Mouse (Mus musculus): ENCODE data around the gene C2cd3. TPM values are rescaled to one million over a fixed set of nuclear protein-coding genes. Genes with fewer than 3 reads are reported as not detected.

Gene C2cd3
- polyA plus RNA-seq, 1 experiment from 2014 or later: 7.5 TPM

DNA sequence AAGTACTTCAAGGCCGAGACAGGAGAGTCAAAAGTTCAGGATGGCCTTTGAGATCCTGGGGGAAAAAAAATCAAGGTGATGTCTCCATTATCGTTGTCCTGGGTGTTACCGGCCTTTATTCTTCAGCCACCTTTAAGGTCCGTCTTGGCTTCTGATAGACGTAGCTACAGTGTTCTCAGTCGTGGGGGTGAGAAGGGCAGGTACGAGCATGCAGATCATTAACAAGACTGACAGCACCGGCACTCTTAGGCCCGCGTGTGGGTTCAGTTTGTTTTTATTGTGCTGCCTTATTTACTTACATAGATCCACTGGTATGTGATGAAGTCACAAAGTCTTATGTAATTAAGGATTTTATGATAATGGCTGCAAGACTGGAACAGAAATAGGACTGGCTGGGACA is 91.7 kb downstream of the C2cd3 start:
- Histone ChIP-seq H3K36me3 (ENCODE audit: insufficient read depth, low read length) (no peaks in the 10 kb centered on the region), H3K27me3 (replicated peaks; ENCODE audit: insufficient read depth, low read length) (no peaks in the 10 kb centered on the region), H3K9ac (replicated peaks; ENCODE audit: low read depth) (no peak overlapping the region; the same call in 1 of the 2 replicates), H3K9me3 (ENCODE audit: low read length) (no peaks in the 10 kb centered on the region), H3K4me1 (ENCODE audit: insufficient read depth, low read depth, low read length) (peaks cover 18% of the 10 kb centered on the region), H3K4me3 (ENCODE audit: low read depth, low read length) (no peak overlapping the region), H3K27ac (ENCODE audit: low read length) (no peak overlapping the region), H3K4me2 (replicated peaks; ENCODE audit: low read depth, low read length) (no peak overlapping the region)
- ATAC-seq: no peak
- DNase-seq (ENCODE audit: low spot score): no peak
- no peak for TF ChIP-seq CTCF (IDR thresholded peaks at IDR 0.05)
- no peak for TF ChIP-seq EP300 (IDR thresholded peaks at IDR 0.05)
- WGBS: 62% methylated on average over 10 of the region's 10 CpGs

- no peak for ATAC-seq
- WGBS: 83% methylated on average over 7 of the region's 7 CpGs
- H3K9ac ChIP-seq (replicated peaks; ENCODE audit: low read depth): no peak overlapping the region
- H3K36me3 ChIP-seq (ENCODE audit: insufficient read depth, low read length): peaks cover under 1% of the 10 kb centered on the region; the same call in 1 of the 2 replicates
- H3K27me3 ChIP-seq (replicated peaks; ENCODE audit: insufficient read depth, low read length): no peaks in the 10 kb centered on the region
- TF ChIP-seq CTCF (IDR thresholded peaks at IDR 0.05): no peak
- no peak for TF ChIP-seq EP300 (IDR thresholded peaks at IDR 0.05)
- no peak overlapping the region for H3K4me2 ChIP-seq (replicated peaks; ENCODE audit: low read depth, low read length)
- H3K4me1 ChIP-seq (ENCODE audit: insufficient read depth, low read depth, low read length): peaks cover 18% of the 10 kb centered on the region
- no peak overlapping the region for H3K4me3 ChIP-seq (ENCODE audit: low read depth, low read length)
- no peak for DNase-seq (ENCODE audit: low spot score)
- H3K9me3 ChIP-seq (ENCODE audit: low read length): no peaks in the 10 kb centered on the region
- no peak overlapping the region for H3K27ac ChIP-seq (ENCODE audit: low read length)
These were observed 92.2 kb downstream of the C2cd3 start for GRCm38 (mm10) chr7:100464248-100464647.

DNA sequence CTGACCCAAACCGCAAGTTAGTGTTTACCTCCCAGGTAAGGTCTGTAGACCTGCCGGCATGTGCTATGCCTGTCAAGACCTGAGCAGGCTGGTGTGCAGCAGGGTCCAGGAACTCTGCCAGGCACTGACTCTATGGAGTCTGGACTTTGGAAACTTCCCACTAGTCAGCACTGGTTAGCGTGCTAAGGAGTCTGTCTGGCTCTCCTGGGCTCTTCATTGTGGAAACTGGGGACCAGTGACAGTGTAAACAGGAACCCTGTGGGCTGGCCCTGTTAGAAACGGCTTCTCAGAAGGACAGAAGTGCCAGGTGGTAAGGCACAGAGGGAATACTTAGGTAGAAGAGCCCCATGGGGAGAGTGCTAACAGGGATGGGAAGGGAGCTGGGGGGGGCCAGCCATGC is 93.2 kb downstream of the C2cd3 start:
- no peak overlapping the region for H3K4me3 ChIP-seq (ENCODE audit: low read depth, low read length)

GRCm38 (mm10) chr7:100465656-100466309 is 93.8 kb downstream of the C2cd3 start:
- H3K27ac ChIP-seq (ENCODE audit: low read length): peak overlapping the region; percentile 89
- H3K4me2 ChIP-seq (replicated peaks; ENCODE audit: low read depth, low read length): peak overlapping the region; percentile 37
- no peak overlapping the region for H3K9ac ChIP-seq (replicated peaks; ENCODE audit: low read depth)
- no peaks in the 10 kb centered on the region for H3K9me3 ChIP-seq (ENCODE audit: low read length)
- H3K4me1 ChIP-seq (ENCODE audit: insufficient read depth, low read depth, low read length): peaks cover 18% of the 10 kb centered on the region
- H3K36me3 ChIP-seq (ENCODE audit: insufficient read depth, low read length): peaks cover 4% of the 10 kb centered on the region; the same call in 1 of the 2 replicates
- WGBS: 13% methylated on average over 5 of the region's 5 CpGs
- no peak for TF ChIP-seq CTCF (IDR thresholded peaks at IDR 0.05)
- peak; percentile 24; the same call in 1 of the 2 replicates for TF ChIP-seq EP300 (IDR thresholded peaks at IDR 0.05)
- DNase-seq (ENCODE audit: low spot score): peak; percentile 88
- H3K27me3 ChIP-seq (replicated peaks; ENCODE audit: insufficient read depth, low read length): no peaks in the 10 kb centered on the region
- no peak overlapping the region for H3K4me3 ChIP-seq (ENCODE audit: low read depth, low read length)
- peak; percentile 92 for ATAC-seq

More for the DNA sequence above, 93.2 kb downstream of the C2cd3 start:
- Histone ChIP-seq H3K36me3 (ENCODE audit: insufficient read depth, low read length) (peaks cover 4% of the 10 kb centered on the region; the same call in 1 of the 2 replicates), H3K27me3 (replicated peaks; ENCODE audit: insufficient read depth, low read length) (no peaks in the 10 kb centered on the region), H3K27ac (ENCODE audit: low read length) (peak overlapping the region; percentile 89), H3K4me2 (replicated peaks; ENCODE audit: low read depth, low read length) (peak overlapping the region; percentile 37), H3K9ac (replicated peaks; ENCODE audit: low read depth) (no peak overlapping the region), H3K4me1 (ENCODE audit: insufficient read depth, low read depth, low read length) (peaks cover 18% of the 10 kb centered on the region), H3K9me3 (ENCODE audit: low read length) (no peaks in the 10 kb centered on the region)
- TF ChIP-seq CTCF (IDR thresholded peaks at IDR 0.05) (no peak), EP300 (IDR thresholded peaks at IDR 0.05) (no peak)
- ATAC-seq: peak; percentile 52
- peak; percentile 69 for DNase-seq (ENCODE audit: low spot score)
- 43% methylated on average over 4 of the region's 4 CpGs for WGBS

GRCm38 (mm10) chr7:100466781-100467510 is 94.9 kb downstream of the C2cd3 start:
- H3K9ac ChIP-seq (replicated peaks; ENCODE audit: low read depth): no peak overlapping the region
- ATAC-seq (peak; percentile 58), DNase-seq (ENCODE audit: low spot score) (peak; percentile 48)
- H3K9me3 ChIP-seq (ENCODE audit: low read length): no peaks in the 10 kb centered on the region
- H3K27me3 ChIP-seq (replicated peaks; ENCODE audit: insufficient read depth, low read length): no peaks in the 10 kb centered on the region
- peaks cover 18% of the 10 kb centered on the region for H3K4me1 ChIP-seq (ENCODE audit: insufficient read depth, low read depth, low read length)
- no peak overlapping the region for H3K4me2 ChIP-seq (replicated peaks; ENCODE audit: low read depth, low read length)
- TF ChIP-seq CTCF (IDR thresholded peaks at IDR 0.05): no peak
- TF ChIP-seq EP300 (IDR thresholded peaks at IDR 0.05): no peak
- H3K36me3 ChIP-seq (ENCODE audit: insufficient read depth, low read length): peaks cover 4% of the 10 kb centered on the region; the same call in 1 of the 2 replicates
- WGBS: 63% methylated on average over 11 of the region's 11 CpGs
- no peak overlapping the region for H3K4me3 ChIP-seq (ENCODE audit: low read depth, low read length)
- H3K27ac ChIP-seq (ENCODE audit: low read length): peak overlapping the region; percentile 89; the same call in 1 of the 2 replicates

DNA sequence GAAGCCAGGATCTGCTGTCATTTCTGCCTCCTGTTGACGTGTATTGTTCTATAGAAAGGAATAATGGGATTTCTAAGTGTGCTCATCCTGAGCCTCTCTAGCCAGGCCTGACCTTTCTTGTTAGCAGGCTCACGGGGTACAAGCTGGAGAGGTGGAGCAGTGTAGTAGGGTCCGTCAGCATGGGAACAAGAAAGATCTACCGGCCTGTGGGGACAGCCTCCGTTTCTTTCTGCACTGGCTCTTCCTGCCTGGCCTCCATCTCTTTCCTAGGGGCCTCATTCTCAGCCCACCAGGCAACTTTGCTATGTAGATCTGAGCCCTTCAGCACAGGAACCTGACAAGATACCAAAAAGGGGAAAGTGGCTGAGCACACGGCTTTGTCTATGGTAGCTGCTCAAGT is 96.7 kb downstream of the C2cd3 start:
- ATAC-seq (no peak), DNase-seq (ENCODE audit: low spot score) (no peak)
- no peak overlapping the region for H3K4me3 ChIP-seq (ENCODE audit: low read depth, low read length)
- H3K4me2 ChIP-seq (replicated peaks; ENCODE audit: low read depth, low read length): no peak overlapping the region
- H3K9ac ChIP-seq (replicated peaks; ENCODE audit: low read depth): no peak overlapping the region
- WGBS: 86% methylated on average over 6 of the region's 6 CpGs
- H3K36me3 ChIP-seq (ENCODE audit: insufficient read depth, low read length): peaks cover 4% of the 10 kb centered on the region; the same call in 1 of the 2 replicates
- peaks cover 18% of the 10 kb centered on the region for H3K4me1 ChIP-seq (ENCODE audit: insufficient read depth, low read depth, low read length)
- no peak overlapping the region for H3K27ac ChIP-seq (ENCODE audit: low read length)
- no peak for TF ChIP-seq EP300 (IDR thresholded peaks at IDR 0.05)
- no peak for TF ChIP-seq CTCF (IDR thresholded peaks at IDR 0.05)
- no peaks in the 10 kb centered on the region for H3K9me3 ChIP-seq (ENCODE audit: low read length)
- H3K27me3 ChIP-seq (replicated peaks; ENCODE audit: insufficient read depth, low read length): no peaks in the 10 kb centered on the region

Data from lung, postnatal 0 days (tissue).